Mouse (Mus musculus) spleen, postnatal 4 days (tissue): ENCODE measurements at regions not wholly inside any gene's neighbourhood (a gene's known extent, or its start where the extent isn't known, plus 50 kb on each side); places are given as distances from the start of the nearest gene placed in this dataset.

Source experiments
- DNase-seq, 2 experiments: peaks; one replicate each; pipeline ENCODE4 v3.0.0; 2022; ENCODE audit warnings: low spot score in 2 of 2

- no peak for DNase-seq
Observed at GRCm38 (mm10) chr8:92302694-92303093, 54.7 kb upstream of the Irx5 start.

- DNase-seq, result no peak
Observed at GRCm38 (mm10) chr8:92301029-92301428, 56.4 kb upstream of the Irx5 start.

DNA sequence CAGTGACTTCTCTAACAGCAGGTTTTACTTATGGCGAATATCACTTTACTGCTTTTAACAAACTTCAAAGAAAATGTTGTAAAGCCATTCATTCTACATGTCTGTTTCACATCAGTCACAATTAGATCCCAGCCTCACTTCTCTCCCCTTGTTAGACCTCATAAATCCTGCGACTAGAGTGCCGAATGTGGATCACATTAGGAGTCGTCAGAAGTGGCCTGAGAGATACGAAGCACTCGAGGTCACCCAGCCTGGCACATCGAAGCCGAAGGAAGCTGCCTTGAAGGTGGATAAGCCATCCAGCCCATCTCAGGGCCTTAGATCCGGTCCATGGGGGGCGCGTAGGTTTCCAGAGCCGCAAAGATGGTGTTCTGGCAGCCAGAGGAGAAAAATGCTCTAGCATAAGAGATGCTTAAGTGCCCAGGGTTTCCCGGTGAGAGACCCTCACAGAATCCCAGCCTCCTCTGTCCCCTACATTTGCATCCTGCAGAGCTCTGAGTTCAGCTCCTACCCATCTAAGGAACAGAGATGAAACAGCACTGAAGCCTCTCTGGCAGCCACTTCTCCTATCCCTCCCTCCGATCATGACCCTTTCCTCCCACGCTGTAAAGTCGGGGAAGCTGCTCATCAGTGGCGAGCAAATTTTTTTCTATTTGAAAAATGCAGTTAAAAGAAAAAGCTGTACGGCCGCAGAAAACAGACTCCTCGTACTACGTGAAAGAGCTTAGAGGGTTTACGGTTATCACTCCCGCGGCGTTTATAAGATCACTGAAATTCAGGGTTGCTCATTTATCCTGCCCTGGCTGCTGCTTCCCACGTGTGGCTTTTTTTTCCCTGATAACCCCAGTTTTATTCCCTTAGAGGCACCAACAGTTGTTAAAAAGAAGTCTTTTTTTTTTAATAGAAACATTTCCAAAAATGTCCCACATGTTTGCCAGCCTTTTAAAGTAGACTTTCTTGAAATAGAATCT, 70.3 kb upstream of the Irx5 start:
- DNase-seq, result no peak

GRCm38 (mm10) chr8:92275755-92276154, 81.7 kb upstream of the Irx5 start:
- no peak for DNase-seq

- no peak for DNase-seq
Observed at GRCm38 (mm10) chr8:92272726-92273125, 84.7 kb upstream of the Irx5 start.

GRCm38 (mm10) chr8:92272073-92272472, 85.4 kb upstream of the Irx5 start:
- DNase-seq, result no peak

GRCm38 (mm10) chr8:92270636-92271035, 86.8 kb upstream of the Irx5 start:
- no peak for DNase-seq

GRCm38 (mm10) chr8:92267415-92267814, 90.0 kb upstream of the Irx5 start:
- DNase-seq, result no peak

- no peak for DNase-seq
Observed at GRCm38 (mm10) chr8:92260056-92260455, 97.4 kb upstream of the Irx5 start.

DNA sequence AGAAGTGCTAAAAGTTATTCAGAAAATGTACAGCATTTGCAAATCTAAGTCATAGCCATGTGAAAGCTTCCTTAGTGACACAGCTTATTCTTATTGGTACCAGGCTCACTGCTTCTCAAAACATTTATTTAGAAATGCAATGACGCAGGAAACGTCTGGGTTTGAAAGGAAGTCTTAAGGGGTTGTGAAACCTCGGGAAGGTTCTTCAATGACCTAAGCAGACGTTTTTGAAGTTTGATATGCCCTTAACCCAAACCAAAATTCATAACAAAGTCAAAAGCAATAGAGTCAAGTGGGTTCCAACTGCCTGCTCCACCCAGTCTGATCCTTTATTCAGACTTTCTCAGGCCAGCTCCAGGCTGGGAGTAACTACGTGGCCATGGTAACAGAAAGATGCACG, 99.2 kb upstream of the Irx5 start:
- no peak for DNase-seq

- no peak for DNase-seq
Observed at GRCm38 (mm10) chr8:92252597-92253375, 104.6 kb upstream of the Irx5 start.

GRCm38 (mm10) chr8:92246301-92246700, 111.1 kb upstream of the Irx5 start:
- no peak for DNase-seq

- DNase-seq, result no peak
Observed at GRCm38 (mm10) chr8:92240686-92241275, 116.6 kb upstream of the Irx5 start.

DNA sequence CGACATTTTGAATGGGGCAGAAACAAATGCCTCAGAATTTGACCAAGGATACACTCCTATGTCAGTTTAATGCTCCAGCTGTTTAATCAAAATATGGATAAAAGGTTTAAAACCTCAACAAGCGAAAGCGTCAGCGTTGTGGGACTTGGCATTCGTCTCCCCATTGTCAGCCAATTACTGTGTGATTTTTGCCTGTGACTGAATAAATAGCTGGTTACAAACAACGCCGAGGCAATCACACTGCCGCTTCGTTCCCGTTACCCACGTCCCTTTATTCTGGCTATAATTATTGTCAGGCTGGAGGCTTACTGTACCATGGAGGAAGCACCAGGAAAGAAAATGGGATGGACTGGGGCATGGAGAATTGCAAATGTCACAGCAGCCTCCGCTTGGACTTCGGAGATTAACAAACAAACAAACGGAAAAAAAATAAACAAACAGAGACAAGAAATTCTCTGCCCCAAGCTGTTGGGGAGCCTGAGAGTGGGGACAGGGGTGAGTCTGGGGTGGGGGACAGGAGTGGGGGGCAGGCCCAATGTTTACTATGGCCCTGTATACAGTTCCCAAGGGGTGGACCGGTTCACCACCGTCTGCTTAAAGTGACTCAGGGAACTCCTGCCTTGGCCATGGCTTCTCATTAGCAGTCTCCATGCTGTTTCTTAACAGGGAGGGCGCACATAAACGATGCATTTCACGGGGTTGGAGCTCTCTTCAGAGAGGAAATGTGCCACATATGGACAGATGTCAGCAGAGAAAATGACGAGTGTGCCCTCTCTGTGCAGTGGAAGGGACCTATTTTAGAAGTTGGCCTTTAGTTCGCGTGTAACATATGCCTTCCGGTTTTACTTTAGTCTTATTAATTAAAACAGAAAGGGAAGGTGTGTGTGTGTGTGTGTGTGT, 125.8 kb upstream of the Irx5 start:
- DNase-seq, result no peak

GRCm38 (mm10) chr8:92229526-92229925, 127.9 kb upstream of the Irx5 start:
- DNase-seq, result no peak

GRCm38 (mm10) chr8:92224929-92225328, 132.5 kb upstream of the Irx5 start:
- no peak for DNase-seq

DNA sequence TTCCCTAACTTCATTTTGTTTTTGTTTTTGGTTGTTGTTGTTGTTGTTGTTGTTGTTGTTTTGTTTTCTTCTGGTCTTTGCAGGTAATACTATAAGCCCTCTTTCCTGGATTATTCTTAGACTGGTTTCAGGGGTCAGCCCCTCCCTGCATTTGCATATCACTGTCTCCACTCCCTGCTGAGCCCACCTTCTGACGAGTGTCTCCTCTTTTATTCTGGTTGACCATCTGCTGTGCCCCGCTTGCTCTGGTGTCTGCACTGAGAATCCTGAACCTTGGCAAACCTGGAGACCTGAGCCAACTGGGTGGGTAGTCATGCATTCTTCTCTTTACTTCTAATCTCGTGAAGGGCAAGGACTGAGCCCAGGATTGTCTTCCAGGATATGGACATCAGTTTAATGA, 134.4 kb upstream of the Irx5 start:
- no peak for DNase-seq

GRCm38 (mm10) chr8:92219181-92219890, 138.1 kb upstream of the Irx5 start:
- no peak for DNase-seq

DNA sequence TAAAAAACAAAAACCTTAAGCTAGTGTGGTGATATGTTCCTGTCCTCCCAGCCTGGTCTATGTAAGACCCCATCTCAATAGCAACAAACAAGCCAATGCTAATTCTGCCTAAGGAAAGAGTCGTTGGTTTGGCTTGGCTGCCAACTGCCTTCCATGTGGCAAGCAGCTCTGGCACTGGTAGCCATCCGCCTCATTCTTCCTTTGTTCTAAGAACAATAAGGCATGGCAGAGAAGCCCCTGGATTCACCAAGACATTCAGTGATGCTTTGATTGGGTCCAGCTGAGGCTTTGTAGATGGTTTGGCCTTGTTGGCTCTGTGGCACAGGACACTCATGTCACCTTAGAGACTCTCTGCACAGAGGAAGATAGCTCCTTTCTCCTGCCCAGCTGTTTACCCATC, 139.9 kb upstream of the Irx5 start:
- no peak for DNase-seq

DNA sequence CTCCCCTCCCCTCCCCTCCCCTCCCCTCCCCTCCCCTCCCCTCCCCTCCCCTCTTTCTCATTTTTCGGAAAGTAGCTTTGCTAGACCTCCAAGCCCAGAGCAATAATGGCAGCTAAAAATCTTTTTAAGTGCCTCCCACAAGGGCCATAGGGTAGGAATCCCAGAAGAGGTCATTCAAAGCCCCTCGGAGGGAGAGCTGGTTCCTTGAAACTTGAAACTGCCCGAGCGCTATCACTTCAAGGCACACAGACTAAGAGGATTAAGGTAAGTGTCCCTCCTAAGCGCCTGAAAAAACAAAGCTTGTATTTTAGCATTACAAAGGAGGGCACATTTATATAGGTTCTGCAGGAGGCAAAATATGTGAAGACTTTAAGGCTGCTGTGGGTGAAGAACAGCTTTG, 141.2 kb upstream of the Irx5 start:
- DNase-seq, result no peak
